Comparison of ENCODE assay signal across 7 mouse cellular contexts in the genomic region with DNA sequence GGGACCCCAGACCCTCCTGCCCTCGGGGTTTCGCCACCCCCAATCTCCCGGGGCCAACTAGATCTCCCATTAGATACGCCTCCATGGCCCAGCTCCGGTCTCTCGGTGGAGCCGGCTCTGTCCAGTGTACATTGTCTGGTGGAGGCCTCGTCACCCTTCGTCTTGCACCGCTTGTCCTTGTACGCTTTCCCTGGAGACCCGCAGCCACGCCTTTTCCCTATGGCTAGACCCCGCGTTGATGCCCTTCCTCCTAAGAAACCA. TPM values are rescaled to one million over a fixed set of nuclear protein-coding genes. Genes with fewer than 3 reads are reported as not detected.
DNase-seq lines count a peak whose midpoint lies in the region; ATAC-seq and TF ChIP-seq lines count a peak whose summit lies in the region.

No protein-coding gene starts in this region.

- peak overlapping the region; percentile 66 for H3K9ac ChIP-seq in lung, embryonic 15.5 days
- H3K9ac ChIP-seq in limb, embryonic 11.5 days (ENCODE audit: low read length) = peak overlapping the region; percentile 51

- no peaks in the 10 kb centered on the region for H3K9me3 ChIP-seq in lung, embryonic 15.5 days
- H3K9me3 ChIP-seq in limb, embryonic 11.5 days (ENCODE audit: control insufficient read depth, low read length) = no peaks in the 10 kb centered on the region

- H3K4me2 ChIP-seq in lung, embryonic 15.5 days = peak overlapping the region; percentile 94
- H3K4me2 ChIP-seq in limb, embryonic 11.5 days (ENCODE audit: low read depth, severe bottlenecking) = peak overlapping the region; percentile 81

- under 1% methylated on average over 15 of the region's 15 CpGs for WGBS in lung, embryonic 15.5 days
- whole genome bisulfite sequencing in limb, embryonic 11.5 days = 3% methylated on average over 15 of the region's 15 CpGs
- under 1% methylated on average over 15 of the region's 15 CpGs for WGBS in olfactory bulb, adult 2 months

- peak overlapping the region; percentile 79 for H3K4me3 ChIP-seq in lung, embryonic 15.5 days
- H3K4me3 ChIP-seq in embryonic fibroblast, embryonic 13.5 days (ENCODE audit: insufficient read depth, low read length) = peak overlapping the region; percentile 87
- H3K4me3 ChIP-seq in limb, embryonic 11.5 days (ENCODE audit: low read depth, low read length) = peak overlapping the region; percentile 79
- H3K4me3 ChIP-seq in olfactory bulb, adult 2 months (ENCODE audit: insufficient read depth, low read depth, low read length) = peak overlapping the region; percentile 56

- H3K27me3 ChIP-seq in lung, embryonic 15.5 days = no peaks in the 10 kb centered on the region
- no peaks in the 10 kb centered on the region for H3K27me3 ChIP-seq in limb, embryonic 11.5 days (ENCODE audit: control insufficient read depth, insufficient read depth, low read length)

- 0 out of 2 replicates have a peak overlapping the region, but pooled peaks have one; percentile 7 for H3K27ac ChIP-seq in lung, embryonic 15.5 days
- no peak overlapping the region for H3K27ac ChIP-seq in embryonic fibroblast, embryonic 13.5 days (ENCODE audit: insufficient read depth, low read length)
- no peak overlapping the region for H3K27ac ChIP-seq in limb, embryonic 11.5 days (replicated peaks; ENCODE audit: low read depth, low read length)
- no peak overlapping the region for H3K27ac ChIP-seq in olfactory bulb, adult 2 months (ENCODE audit: insufficient read depth, low read depth, low read length)

- no peak for DNase-seq in lung, postnatal 10 days
- no peak for DNase-seq in limb, embryonic 11.5 days (ENCODE audit: low spot score)
- DNase-seq in adrenal gland, postnatal 10 days = no peak
- no peak for DNase-seq in gastrocnemius, adult 18-20 months (ENCODE audit: low spot score)

- no peak for TF ChIP-seq POLR2A in embryonic fibroblast, embryonic 13.5 days (IDR thresholded peaks at IDR 0.05; ENCODE audit: low read depth, low read length)
- no peak for TF ChIP-seq POLR2A in olfactory bulb, adult 2 months (IDR thresholded peaks at IDR 0.05; ENCODE audit: insufficient read depth, low read depth, low read length)

- ATAC-seq in lung, embryonic 15.5 days (ENCODE audit: borderline replicate concordance, extremely low read depth, low FRiP score, low TSS enrichment) = no peak
- ATAC-seq in limb, embryonic 11.5 days (ENCODE audit: insufficient number of reproducible peaks, low FRiP score, low TSS enrichment, low read depth) = no peak

- 0 out of 2 replicates have a peak, but pooled peaks cover 3% of the 10 kb centered on the region for H3K36me3 ChIP-seq in lung, embryonic 15.5 days
- H3K36me3 ChIP-seq in limb, embryonic 11.5 days (ENCODE audit: control insufficient read depth, insufficient read depth, low read length) = no peaks in the 10 kb centered on the region

- H3K4me1 ChIP-seq in lung, embryonic 15.5 days = peaks cover 19% of the 10 kb centered on the region
- H3K4me1 ChIP-seq in embryonic fibroblast, embryonic 13.5 days (ENCODE audit: control insufficient read depth, insufficient read depth, low read length) = 0 out of 2 replicates have a peak, but pooled peaks cover 4% of the 10 kb centered on the region
- peaks cover 7% of the 10 kb centered on the region for H3K4me1 ChIP-seq in limb, embryonic 11.5 days (ENCODE audit: control insufficient read depth, insufficient read depth, low read length)
- H3K4me1 ChIP-seq in olfactory bulb, adult 2 months (ENCODE audit: control insufficient read depth, insufficient read depth, low read length) = peaks cover 10% of the 10 kb centered on the region

- TF ChIP-seq CTCF in embryonic fibroblast, embryonic 13.5 days (IDR thresholded peaks at IDR 0.05; ENCODE audit: borderline replicate concordance, insufficient read depth, low read length) = no peak
- no peak for TF ChIP-seq CTCF in olfactory bulb, adult 2 months (IDR thresholded peaks at IDR 0.05; ENCODE audit: insufficient read depth, low read depth, low read length)

RNA-seq across cellular contexts. Expression of a gene that starts 0.6 kb away (rescaled TPM):
- 82.2 and 83.5 TPM in 2 replicates for polyA plus RNA-seq in lung, embryonic 15.5 days (2015; fragmentation: Nextera tagmentation; extraction: Ambion mirVana)
- polyA plus RNA-seq in embryonic fibroblast, embryonic 13.5 days (2011; ENCODE audit: insufficient read length, low read depth, missing spikeins) = 16.6 and 17.2 TPM in 2 replicates
- 81.8 and 84.1 TPM in 2 replicates for polyA plus RNA-seq in limb, embryonic 11.5 days (2014; fragmentation: Nextera tagmentation; extraction: Ambion mirVana)
- polyA plus RNA-seq in olfactory bulb, adult 2 months (2012; ENCODE audit: insufficient read depth, insufficient read length, low replicate concordance, missing spikeins) = not detected in 2 replicates
- total RNA-seq in adrenal gland, postnatal 10 days (2021) = 10 to 100 TPM in 1 of 2 experiments, 1 to 10 TPM in 1; 9.2 to 12.1 TPM
- total RNA-seq in gastrocnemius, adult 18-20 months (2021) = under 1 TPM; 0.24 to 0.32 TPM

RNA-seq across cellular contexts. Expression of a gene that starts 0.9 kb away (rescaled TPM):
- polyA plus RNA-seq in lung, embryonic 15.5 days (2015; fragmentation: Nextera tagmentation; extraction: Ambion mirVana) = 0.74 and 0.86 TPM in 2 replicates
- polyA plus RNA-seq in embryonic fibroblast, embryonic 13.5 days (2011; ENCODE audit: insufficient read length, low read depth, missing spikeins) = not detected in 2 replicates
- polyA plus RNA-seq in limb, embryonic 11.5 days (2014; fragmentation: Nextera tagmentation; extraction: Ambion mirVana) = 0.76 and 0.81 TPM in 2 replicates
- polyA plus RNA-seq in olfactory bulb, adult 2 months (2012; ENCODE audit: insufficient read depth, insufficient read length, low replicate concordance, missing spikeins) = not detected in 2 replicates
- under 1 TPM; 0.51 to 0.88 TPM for total RNA-seq in adrenal gland, postnatal 10 days (2021)
- under 1 TPM; 0.57 to 0.75 TPM for total RNA-seq in gastrocnemius, adult 18-20 months (2021)

RNA-seq across cellular contexts. Expression of a gene that starts 16.9 kb away (rescaled TPM):
- 156 TPM in 2 replicates for polyA plus RNA-seq in lung, embryonic 15.5 days (2015; fragmentation: Nextera tagmentation; extraction: Ambion mirVana)
- 104 and 122 TPM in 2 replicates for polyA plus RNA-seq in embryonic fibroblast, embryonic 13.5 days (2011; ENCODE audit: insufficient read length, low read depth, missing spikeins)
- 145 and 156 TPM in 2 replicates for polyA plus RNA-seq in limb, embryonic 11.5 days (2014; fragmentation: Nextera tagmentation; extraction: Ambion mirVana)
- polyA plus RNA-seq in olfactory bulb, adult 2 months (2012; ENCODE audit: insufficient read depth, insufficient read length, low replicate concordance, missing spikeins) = 203 TPM in 1 of 2 replicates, not detected in the other
- total RNA-seq in adrenal gland, postnatal 10 days (2021) = 100 to 1,000 TPM; 253 to 325 TPM
- total RNA-seq in gastrocnemius, adult 18-20 months (2021) = 100 to 1,000 TPM; 155 to 157 TPM

RNA-seq across cellular contexts. Expression of a gene that starts 41.6 kb away (rescaled TPM):
- polyA plus RNA-seq in lung, embryonic 15.5 days (2015; fragmentation: Nextera tagmentation; extraction: Ambion mirVana) = 11.3 and 12.1 TPM in 2 replicates
- polyA plus RNA-seq in embryonic fibroblast, embryonic 13.5 days (2011; ENCODE audit: insufficient read length, low read depth, missing spikeins) = 38.1 and 47.9 TPM in 2 replicates
- polyA plus RNA-seq in limb, embryonic 11.5 days (2014; fragmentation: Nextera tagmentation; extraction: Ambion mirVana) = 18.9 and 19.0 TPM in 2 replicates
- polyA plus RNA-seq in olfactory bulb, adult 2 months (2012; ENCODE audit: insufficient read depth, insufficient read length, low replicate concordance, missing spikeins) = not detected in 2 replicates
- total RNA-seq in adrenal gland, postnatal 10 days (2021) = 10 to 100 TPM; 40.8 to 41.6 TPM
- 10 to 100 TPM; 12.3 to 16.9 TPM for total RNA-seq in gastrocnemius, adult 18-20 months (2021)

RNA-seq across cellular contexts. Expression of a gene that starts 45.4 kb away (rescaled TPM):
- 0.93 and 0.98 TPM in 2 replicates for polyA plus RNA-seq in lung, embryonic 15.5 days (2015; fragmentation: Nextera tagmentation; extraction: Ambion mirVana)
- polyA plus RNA-seq in embryonic fibroblast, embryonic 13.5 days (2011; ENCODE audit: insufficient read length, low read depth, missing spikeins) = not detected in 2 replicates
- polyA plus RNA-seq in limb, embryonic 11.5 days (2014; fragmentation: Nextera tagmentation; extraction: Ambion mirVana) = 1.2 and 1.5 TPM in 2 replicates
- polyA plus RNA-seq in olfactory bulb, adult 2 months (2012; ENCODE audit: insufficient read depth, insufficient read length, low replicate concordance, missing spikeins) = not detected in 2 replicates
- under 1 TPM; 0.48 to 0.60 TPM for total RNA-seq in adrenal gland, postnatal 10 days (2021)
- not detected for total RNA-seq in gastrocnemius, adult 18-20 months (2021)

Comparison
In these comparisons a context has a peak if more than half of its experiments do, and no peak if none do; other contexts are left out.
1. RNA of a gene that starts 0.6 kb away (polyA plus RNA-seq): 82.2 to 83.5 TPM in lung, embryonic 15.5 days, 81.8 to 84.1 TPM in limb, embryonic 11.5 days and 16.6 to 17.2 TPM in embryonic fibroblast, embryonic 13.5 days; not detected in olfactory bulb, adult 2 months; every median in the first group is over 10 times any median in the second.
2. Peak in every context shown above with its lines, with median percentiles within 50 percentile points of each other: H3K4me3 ChIP-seq.